Mouse (Mus musculus) lung, postnatal 0 days (tissue): ENCODE measurements around the gene Lrrc75a. TPM values are rescaled to one million over a fixed set of nuclear protein-coding genes. Genes with fewer than 3 reads are reported as not detected.
"Not testable (repeated sequence)": the region's sequence is repeated elsewhere in the genome, so short reads cannot be mapped to it uniquely, and the experiment has no call there.

Experiments used
- ATAC-seq: fragments of 200-750 bp; cut with Nextera tagmentation; 2 replicates; pipeline ENCODE4 v1.8.0; 2017; ENCODE audit warnings: moderate library complexity
- DNase-seq: peaks from one replicate; pipeline ENCODE4 v3.0.0-alpha.2; 2016; ENCODE audit warnings: low spot score
- H3K27ac ChIP-seq: fragments of 300-500 bp; sonication (generic); 2 replicates; pipeline ENCODE4 v1.5.1; 2014; ENCODE audit warnings: antibody characterized with exemption, mild to moderate bottlenecking, low read length, mixed read lengths
- H3K27me3 ChIP-seq: fragments of 300-500 bp; sonication (generic); replicated peaks from 2 replicates; pipeline ENCODE4 v1.6.1; 2014; ENCODE audit warnings: low read length, mixed read lengths; ENCODE audit not compliant: insufficient read depth
- H3K36me3 ChIP-seq: fragments of 300-500 bp; sonication (generic); 2 replicates; pipeline ENCODE4 v1.6.1; 2014; ENCODE audit warnings: low read length, mixed read lengths; ENCODE audit not compliant: insufficient read depth
- H3K4me1 ChIP-seq: fragments of 300-500 bp; sonication (generic); 2 replicates; pipeline ENCODE4 v1.6.1; 2014; ENCODE audit warnings: antibody characterized with exemption, low read depth, low read length, mixed read lengths; ENCODE audit not compliant: insufficient read depth
- H3K4me2 ChIP-seq: fragments of 300-500 bp; sonication (generic); replicated peaks from 2 replicates; pipeline ENCODE4 v1.6.1; 2014; ENCODE audit warnings: low read depth, mild to moderate bottlenecking, low read length, moderate library complexity, mixed read lengths
- H3K4me3 ChIP-seq: fragments of 300-500 bp; sonication (generic); 2 replicates; pipeline ENCODE4 v1.5.1; 2014; ENCODE audit warnings: low read depth, low read length
- H3K9ac ChIP-seq: fragments of 300-500 bp; sonication (generic); replicated peaks from 2 replicates; pipeline ENCODE4 v1.6.1; 2014; ENCODE audit warnings: low read depth, mild to moderate bottlenecking
- H3K9me3 ChIP-seq: fragments of 300-500 bp; sonication (generic); 2 replicates; pipeline ENCODE4 v1.6.1; 2016; ENCODE audit warnings: low read length, mixed read lengths
- CTCF ChIP-seq: IDR thresholded peaks from 2 replicates; pipeline ENCODE4 v1.5.1; 2016; ENCODE audit warnings: antibody characterized with exemption, mild to moderate bottlenecking
- EP300 ChIP-seq: IDR thresholded peaks from 2 replicates; pipeline ENCODE4 v1.6.1; 2016; ENCODE audit warnings: antibody characterized with exemption, mild to moderate bottlenecking, control low read depth
- WGBS: fragments of 180-500 bp; shearing (Covaris S2); extraction: QIAGEN DNeasy Blood & Tissue Kit; methylation state at CpG from one replicate; pipeline ENCODE4 v1.1.7; 2014; 5-methylcytosine and 5-hydroxymethylcytosine counted together
- polyA plus RNA-seq: library from polyadenylated mRNA; unstranded; fragments of >200 nt; fragmentation: Nextera tagmentation; extraction: Ambion mirVana; gene quantifications from 2 replicates; pipeline ENCODE4 v1.2.1, GENCODE M21; 2015

The Lrrc75a gene
- polyA plus RNA-seq, 1 experiment from 2014 or later, result 15.0 TPM

DNA sequence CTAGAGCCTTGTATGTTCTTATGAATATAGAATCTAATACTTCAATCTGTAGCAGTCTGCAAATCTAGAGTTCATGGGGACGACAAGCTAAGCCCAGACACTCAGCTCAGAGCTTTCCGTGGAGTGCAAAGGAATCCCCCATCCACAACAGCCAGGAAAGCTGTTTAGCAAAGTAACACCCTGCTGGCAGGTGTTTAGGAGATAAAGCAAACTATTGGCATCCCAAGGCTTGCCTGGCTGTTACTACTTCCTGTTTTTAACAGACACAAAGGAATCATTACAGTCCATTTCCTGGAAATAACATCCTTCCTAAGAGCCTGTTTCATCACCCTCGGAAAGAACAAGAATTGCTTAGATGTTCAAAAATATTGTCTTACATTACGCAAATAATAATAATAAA, 12.6 kb upstream of the Lrrc75a start:
- ATAC-seq (no peak), DNase-seq (no peak)
- no peaks in the 10 kb centered on the region for H3K4me1 ChIP-seq
- no peaks in the 10 kb centered on the region for H3K9me3 ChIP-seq
- H3K27ac ChIP-seq, result no peak overlapping the region
- H3K27me3 ChIP-seq, result no peaks in the 10 kb centered on the region
- H3K4me2 ChIP-seq, result no peak overlapping the region
- H3K9ac ChIP-seq, result no peak overlapping the region
- 43% methylated on average over 4 of the region's 4 CpGs for WGBS
- H3K4me3 ChIP-seq, result no peak overlapping the region
- peaks cover 3% of the 10 kb centered on the region; the same call in 1 of the 2 replicates for H3K36me3 ChIP-seq
- TF ChIP-seq CTCF (no peak), EP300 (peak; percentile 39; the same call in 1 of the 2 replicates)

DNA sequence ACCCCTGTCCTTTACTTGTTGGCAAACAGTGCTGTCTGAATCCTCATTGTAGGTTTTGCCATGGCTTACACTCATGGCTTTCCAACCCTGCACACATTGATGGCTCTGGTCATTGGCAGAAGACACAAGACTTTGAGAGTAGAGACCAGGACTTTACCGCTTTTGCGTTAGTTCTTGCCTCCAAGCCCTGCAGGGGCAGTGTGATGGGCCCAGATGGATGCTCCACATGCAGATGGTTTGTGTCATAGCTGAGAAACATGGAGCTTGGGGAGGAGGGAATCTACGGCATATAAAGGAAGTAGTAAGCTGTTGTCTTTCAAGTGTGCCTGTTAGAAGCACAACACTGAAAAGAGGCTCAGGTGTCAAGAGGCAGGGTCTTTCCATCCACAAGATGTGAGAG, 3.8 kb upstream of the Lrrc75a start:
- no peak overlapping the region for H3K4me2 ChIP-seq
- no peaks in the 10 kb centered on the region for H3K9me3 ChIP-seq
- H3K36me3 ChIP-seq, result no peaks in the 10 kb centered on the region
- no peak overlapping the region for H3K9ac ChIP-seq
- TF ChIP-seq CTCF (no peak), EP300 (no peak)
- H3K27me3 ChIP-seq, result no peaks in the 10 kb centered on the region
- WGBS, result 84% methylated on average over 3 of the region's 3 CpGs
- DNase-seq (no peak), ATAC-seq (no peak)
- H3K27ac ChIP-seq, result no peak overlapping the region
- peaks cover 3% of the 10 kb centered on the region; the same call in 1 of the 2 replicates for H3K4me1 ChIP-seq
- no peak overlapping the region for H3K4me3 ChIP-seq

DNA sequence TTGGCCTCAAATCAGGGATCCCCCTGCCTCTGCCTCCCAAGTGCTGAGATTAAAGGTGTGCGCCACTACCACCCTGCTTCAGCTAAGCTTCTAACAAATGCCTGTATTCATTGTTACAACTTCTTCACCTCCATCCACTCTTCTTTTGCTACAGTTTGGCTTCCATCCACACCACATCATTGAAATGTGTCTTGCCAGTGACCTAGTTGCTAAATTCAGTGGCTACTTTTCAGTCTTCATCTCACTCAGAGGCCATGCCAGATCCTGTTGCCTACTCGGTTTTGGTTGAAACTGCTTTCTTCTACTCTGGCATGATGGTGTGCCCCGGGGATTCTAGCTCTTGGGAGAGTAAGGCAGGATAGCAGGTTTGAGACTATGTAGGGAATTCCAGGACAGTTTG, 3.2 kb upstream of the Lrrc75a start:
- H3K9me3 ChIP-seq, result no peaks in the 10 kb centered on the region
- no peak for TF ChIP-seq EP300
- ATAC-seq (no peak), DNase-seq (no peak)
- 84% methylated on average over 3 of the region's 3 CpGs for WGBS
- H3K27ac ChIP-seq, result no peak overlapping the region
- no peaks in the 10 kb centered on the region for H3K36me3 ChIP-seq
- no peak overlapping the region for H3K4me2 ChIP-seq
- no peaks in the 10 kb centered on the region for H3K27me3 ChIP-seq
- H3K4me1 ChIP-seq, result peaks cover 8% of the 10 kb centered on the region; the same call in 1 of the 2 replicates
- H3K4me3 ChIP-seq, result no peak overlapping the region
- H3K9ac ChIP-seq, result no peak overlapping the region

DNA sequence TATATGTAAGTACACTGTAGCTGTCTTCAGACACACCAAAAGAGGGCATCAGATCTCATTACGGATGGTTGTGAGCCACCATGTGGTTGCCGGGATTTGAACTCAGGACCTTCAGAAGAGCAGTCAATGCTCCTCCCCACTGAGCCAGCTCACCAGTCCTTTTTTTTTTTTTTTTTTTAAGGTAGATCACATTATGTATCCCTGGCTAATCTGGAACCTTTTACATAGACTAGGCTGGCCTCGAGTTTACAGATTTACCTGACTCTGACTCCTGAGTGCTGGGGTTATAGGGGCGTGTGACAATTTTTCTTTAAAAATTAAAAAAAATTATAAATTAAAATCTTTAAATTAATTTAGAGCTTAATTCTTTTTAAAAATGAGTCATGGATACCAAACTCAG, 1.5 kb upstream of the Lrrc75a start:
- not testable (repeated sequence) for H3K4me2 ChIP-seq, H3K27ac ChIP-seq, H3K9ac ChIP-seq, ATAC-seq, H3K36me3 ChIP-seq, H3K27me3 ChIP-seq, H3K9me3 ChIP-seq, DNase-seq, H3K4me3 ChIP-seq
- 85% methylated on average over 4 of the region's 4 CpGs for WGBS
- peaks cover 26% of the 10 kb centered on the region; the same call in 1 of the 2 replicates for H3K4me1 ChIP-seq

DNA sequence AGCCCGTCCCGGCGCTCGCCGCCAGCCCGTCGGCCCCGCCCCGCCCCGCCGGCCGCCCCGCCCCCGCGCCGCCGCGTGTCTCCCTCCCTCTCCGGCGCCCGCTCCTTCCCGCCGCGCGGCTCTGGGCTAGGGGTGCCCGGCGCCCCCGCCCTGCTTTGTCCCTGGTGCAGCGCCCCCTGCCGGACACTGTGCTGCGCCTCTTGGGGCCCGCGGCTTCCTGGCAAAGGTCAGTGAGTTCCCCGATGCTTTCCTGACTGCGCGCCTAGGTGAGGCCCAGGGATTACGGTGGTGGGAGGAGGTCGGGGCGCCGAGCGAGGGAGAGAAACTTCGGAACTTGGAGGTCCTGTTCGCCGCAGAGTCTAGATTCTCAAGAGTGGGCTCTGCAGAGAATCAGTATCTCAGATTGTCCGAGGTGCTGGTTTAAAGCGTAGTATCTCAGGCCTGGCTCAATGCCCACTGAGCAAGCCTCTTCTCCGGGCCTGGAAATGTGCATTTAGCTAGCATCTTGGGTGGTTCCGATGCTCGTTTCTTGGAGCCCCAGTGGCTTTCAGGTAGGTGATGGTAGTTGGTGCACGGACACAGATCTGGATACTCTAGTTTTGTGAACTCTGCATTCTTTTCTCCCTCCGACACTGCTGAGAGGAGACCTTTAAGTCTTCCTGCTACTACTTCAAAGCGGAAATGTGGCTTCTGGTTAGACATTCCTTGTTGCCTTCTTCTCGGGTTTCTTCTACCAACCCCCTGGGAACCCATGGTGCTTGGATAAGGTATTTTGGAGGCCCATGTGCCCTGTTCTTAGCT, 468 bp upstream of the Lrrc75a start, which contains the start of gene Mmgt2:
Gene Mmgt2 (plus strand): TSS at position 74 of the 801 bp plus-strand sequence.
- no peaks in the 10 kb centered on the region for H3K9me3 ChIP-seq
- peak within 1 kb of the TSS; percentile 63 for H3K4me3 ChIP-seq
- peak within 1 kb of the TSS; percentile 16 for H3K9ac ChIP-seq
- WGBS, result 3% methylated on average over 25 of the region's 53 CpGs
- peak within 1 kb of the TSS; percentile 77 for H3K4me2 ChIP-seq
- ATAC-seq (peak; percentile 91), DNase-seq (peak; percentile 95)
- peaks cover 31% of the 10 kb centered on the region for H3K4me1 ChIP-seq
- no peaks in the 10 kb centered on the region for H3K27me3 ChIP-seq
- TF ChIP-seq CTCF (peak; percentile 95), EP300 (no peak)
- H3K36me3 ChIP-seq, result no peaks in the 10 kb centered on the region
- H3K27ac ChIP-seq, result peak within 1 kb of the TSS; percentile 87

DNA sequence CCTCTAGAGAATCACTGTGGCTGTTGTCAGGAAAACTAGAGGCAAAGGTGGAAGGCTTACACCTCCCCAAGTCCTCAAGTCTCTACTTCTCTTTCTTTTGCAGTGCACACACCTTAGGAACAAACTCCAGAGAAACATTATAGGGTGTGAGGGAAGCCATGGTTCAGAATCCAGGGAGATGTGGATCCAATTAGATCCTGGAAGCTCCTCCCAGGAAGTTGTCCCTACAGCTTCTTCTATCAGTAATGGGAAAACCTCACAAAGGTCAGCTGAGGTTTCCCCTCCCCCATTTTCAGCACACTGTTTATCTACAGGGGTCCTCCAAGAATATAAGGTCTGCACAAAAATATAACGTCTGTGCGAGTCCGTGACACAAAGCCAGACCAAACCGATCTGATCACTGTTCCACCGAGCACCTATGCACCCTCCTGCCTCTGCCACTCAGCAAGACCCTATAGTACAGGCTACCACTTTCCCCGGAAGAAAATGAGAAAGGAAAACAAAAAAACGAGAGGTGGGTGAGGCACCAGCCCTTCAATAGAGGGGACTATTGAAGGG, 1.3 kb downstream of the Lrrc75a start:
- Histone ChIP-seq H3K27me3 (no peaks in the 10 kb centered on the region), H3K4me1 (peaks cover 36% of the 10 kb centered on the region), H3K4me3 (peak overlapping the region; percentile 63), H3K36me3 (no peaks in the 10 kb centered on the region), H3K9ac (peak overlapping the region; percentile 2; the same call in 1 of the 2 replicates), H3K27ac (peak overlapping the region; percentile 87), H3K9me3 (no peaks in the 10 kb centered on the region), H3K4me2 (peak overlapping the region; percentile 77)
- 38% methylated on average over 7 of the region's 7 CpGs for WGBS
- TF ChIP-seq CTCF (no peak), EP300 (no peak)
- ATAC-seq (no peak), DNase-seq (no peak)
